Mouse (Mus musculus): ENCODE data around the gene Ccdc125.
A peak's percentile ranks its signal among the peaks of the same experiment; 100 is the strongest.

- TF ChIP-seq CTCF (IDR thresholded peaks at IDR 0.05; ENCODE audit: low read depth, low read length) = no peak
- TF ChIP-seq POLR2A (IDR thresholded peaks at IDR 0.05; ENCODE audit: extremely low read depth, insufficient read depth, low read length) = peak; percentile 60; the same call in 1 of the 2 replicates
These were observed 61.3 kb downstream of the Ccdc125 start, which contains the start of gene Cdk7 for GRCm38 (mm10) chr13:100730861-100731176.
